Mouse (Mus musculus): ENCODE results near the gene Hapln4.

DNA sequence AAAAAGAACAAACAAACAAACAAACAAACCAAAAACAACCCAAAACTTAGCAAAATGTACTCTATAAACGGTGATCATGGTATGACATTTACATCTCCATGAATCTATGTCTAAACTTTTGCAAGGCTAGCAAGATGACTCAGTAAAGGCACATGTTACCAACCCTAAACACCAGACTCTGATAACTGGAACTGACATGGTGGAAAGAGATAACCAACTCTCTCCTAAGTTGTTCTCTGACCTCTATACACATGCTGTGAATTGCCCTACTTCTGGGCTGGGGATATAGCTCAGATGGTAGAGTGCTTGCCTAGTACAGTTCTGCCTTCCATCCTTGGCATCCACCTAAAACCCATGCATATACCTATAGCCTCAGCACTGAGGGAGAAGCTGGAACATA, 45.3 kb upstream of the Hapln4 start:
- TF ChIP-seq POLR2A (IDR thresholded peaks at IDR 0.05; ENCODE audit: low read depth, low read length) = no peak
- no peak for TF ChIP-seq CTCF (conservative IDR thresholded peaks at IDR 0.05; ENCODE audit: insufficient read depth, insufficient read length, low read depth, low read length)

Data from kidney, adult 2 months (tissue).